Mouse (Mus musculus): ENCODE data around the gene Ifnl2. TPM values are rescaled to one million over a fixed set of nuclear protein-coding genes. Genes with fewer than 3 reads are reported as not detected.

The Ifnl2 gene
- polyA plus RNA-seq, 1 experiment from 2014 or later, result not detected

- ATAC-seq (replicated peaks; ENCODE audit: low FRiP score, low read depth) (peak; percentile 79), DNase-seq (ENCODE audit: low spot score) (peak; percentile 84)
- Histone ChIP-seq H3K36me3 (ENCODE audit: insufficient read depth, low read length) (peaks cover 5% of the 10 kb centered on the region), H3K27ac (no peak overlapping the region), H3K4me2 (ENCODE audit: low read length) (peak overlapping the region; percentile 27; the same call in 1 of the 2 replicates), H3K9me3 (replicated peaks; ENCODE audit: low read length) (no peaks in the 10 kb centered on the region), H3K9ac (ENCODE audit: low read depth, low read length) (no peak overlapping the region), H3K4me1 (replicated peaks; ENCODE audit: insufficient read depth, low read length) (no peaks in the 10 kb centered on the region; the same call in 1 of the 2 replicates), H3K27me3 (ENCODE audit: insufficient read depth, low read length) (no peaks in the 10 kb centered on the region), H3K4me3 (replicated peaks; ENCODE audit: low read depth, low read length) (no peak overlapping the region)
- WGBS, result 63% methylated on average over 10 of the region's 10 CpGs
- no peak for TF ChIP-seq CTCF (IDR thresholded peaks at IDR 0.05; ENCODE audit: low read depth)
These were observed 45.6 kb downstream of the Ifnl2 start for GRCm38 (mm10) chr7:28464416-28465212.

- 93% methylated on average over 2 of the region's 2 CpGs for WGBS
- no peak for ATAC-seq (replicated peaks; ENCODE audit: low FRiP score, low read depth)
- Histone ChIP-seq H3K9ac (ENCODE audit: low read depth, low read length) (no peak overlapping the region), H3K36me3 (ENCODE audit: insufficient read depth, low read length) (peaks cover 23% of the 10 kb centered on the region), H3K4me3 (replicated peaks; ENCODE audit: low read depth, low read length) (no peak overlapping the region), H3K27me3 (ENCODE audit: insufficient read depth, low read length) (no peaks in the 10 kb centered on the region), H3K9me3 (replicated peaks; ENCODE audit: low read length) (no peaks in the 10 kb centered on the region), H3K27ac (no peak overlapping the region), H3K4me1 (replicated peaks; ENCODE audit: insufficient read depth, low read length) (no peaks in the 10 kb centered on the region; the same call in 1 of the 2 replicates), H3K4me2 (ENCODE audit: low read length) (no peak overlapping the region)
- no peak for DNase-seq (ENCODE audit: low spot score)
- no peak for TF ChIP-seq CTCF (IDR thresholded peaks at IDR 0.05; ENCODE audit: low read depth)
These were observed 47.5 kb downstream of the Ifnl2 start for GRCm38 (mm10) chr7:28462769-28463168.

GRCm38 (mm10) chr7:28460361-28460760 lies 49.9 kb downstream of the Ifnl2 start:
- H3K36me3 ChIP-seq (ENCODE audit: insufficient read depth, low read length), result peaks cover 23% of the 10 kb centered on the region

More at GRCm38 (mm10) chr7:28460361-28460760, 49.9 kb downstream of the Ifnl2 start:
- Histone ChIP-seq H3K4me2 (ENCODE audit: low read length) (no peak overlapping the region), H3K27me3 (ENCODE audit: insufficient read depth, low read length) (no peaks in the 10 kb centered on the region), H3K9me3 (replicated peaks; ENCODE audit: low read length) (no peaks in the 10 kb centered on the region), H3K9ac (ENCODE audit: low read depth, low read length) (no peak overlapping the region), H3K27ac (no peak overlapping the region), H3K4me1 (replicated peaks; ENCODE audit: insufficient read depth, low read length) (no peaks in the 10 kb centered on the region), H3K4me3 (replicated peaks; ENCODE audit: low read depth, low read length) (no peak overlapping the region)
- TF ChIP-seq CTCF (IDR thresholded peaks at IDR 0.05; ENCODE audit: low read depth), result no peak
- WGBS, result 88% methylated on average over 5 of the region's 5 CpGs
- ATAC-seq (replicated peaks; ENCODE audit: low FRiP score, low read depth) (no peak), DNase-seq (ENCODE audit: low spot score) (no peak)

Other genes with a start within 250 kb of the Ifnl2 start
- gene Eid2, start 242.6 kb downstream of the Ifnl2 start, polyA plus RNA-seq (2015; fragmentation: Nextera tagmentation; extraction: Ambion mirVana), result 4.5 and 10.9 TPM in 2 replicates
- gene Eid2b, start 232.7 kb downstream of the Ifnl2 start, polyA plus RNA-seq (2015; fragmentation: Nextera tagmentation; extraction: Ambion mirVana), result 13.8 and 15.6 TPM in 2 replicates
- gene Selenov, start 219.3 kb downstream of the Ifnl2 start, polyA plus RNA-seq (2015; fragmentation: Nextera tagmentation; extraction: Ambion mirVana), result 0.14 and 0.26 TPM in 2 replicates
- 0.43 and 0.45 TPM in 2 replicates for gene Dll3, start 208.2 kb downstream of the Ifnl2 start, polyA plus RNA-seq (2015; fragmentation: Nextera tagmentation; extraction: Ambion mirVana)
- gene Timm50, start 198.4 kb downstream of the Ifnl2 start, polyA plus RNA-seq (2015; fragmentation: Nextera tagmentation; extraction: Ambion mirVana), result 117 and 122 TPM in 2 replicates
- gene Supt5, start 171.7 kb downstream of the Ifnl2 start, polyA plus RNA-seq (2015; fragmentation: Nextera tagmentation; extraction: Ambion mirVana), result 53.4 and 59.8 TPM in 2 replicates
- 1,088 and 1,198 TPM in 2 replicates for gene Rps16, start 159.8 kb downstream of the Ifnl2 start, polyA plus RNA-seq (2015; fragmentation: Nextera tagmentation; extraction: Ambion mirVana)
- 29.9 and 33.3 TPM in 2 replicates for gene Plekhg2, start 137.9 kb downstream of the Ifnl2 start, polyA plus RNA-seq (2015; fragmentation: Nextera tagmentation; extraction: Ambion mirVana)
- gene Zfp36, start 130.2 kb downstream of the Ifnl2 start, polyA plus RNA-seq (2015; fragmentation: Nextera tagmentation; extraction: Ambion mirVana), result 18.6 and 19.6 TPM in 2 replicates
- gene Med29, start 117.7 kb downstream of the Ifnl2 start, polyA plus RNA-seq (2015; fragmentation: Nextera tagmentation; extraction: Ambion mirVana), result 44.6 and 47.8 TPM in 2 replicates
- 60.2 and 70.3 TPM in 2 replicates for gene Paf1, start 117.5 kb downstream of the Ifnl2 start, polyA plus RNA-seq (2015; fragmentation: Nextera tagmentation; extraction: Ambion mirVana)
- gene Gmfg, start 73.0 kb downstream of the Ifnl2 start, polyA plus RNA-seq (2015; fragmentation: Nextera tagmentation; extraction: Ambion mirVana), result 19.5 and 23.8 TPM in 2 replicates
- 2.1 and 2.8 TPM in 2 replicates for gene Lrfn1, start 58.5 kb downstream of the Ifnl2 start, polyA plus RNA-seq (2015; fragmentation: Nextera tagmentation; extraction: Ambion mirVana)
- not detected in 2 replicates for gene Ifnl3, start 12.4 kb upstream of the Ifnl2 start, polyA plus RNA-seq (2015; fragmentation: Nextera tagmentation; extraction: Ambion mirVana)
- gene Sycn, start 30.4 kb upstream of the Ifnl2 start, polyA plus RNA-seq (2015; fragmentation: Nextera tagmentation; extraction: Ambion mirVana), result 0.27 and 0.45 TPM in 2 replicates
- gene Nccrp1, start 36.8 kb upstream of the Ifnl2 start, polyA plus RNA-seq (2015; fragmentation: Nextera tagmentation; extraction: Ambion mirVana), result 5.5 and 7.3 TPM in 2 replicates
- 18.4 and 19.5 TPM in 2 replicates for gene Samd4b, start 87.7 kb upstream of the Ifnl2 start, polyA plus RNA-seq (2015; fragmentation: Nextera tagmentation; extraction: Ambion mirVana)
- 33.5 and 36.6 TPM in 2 replicates for gene Pak4, start 87.7 kb upstream of the Ifnl2 start, polyA plus RNA-seq (2015; fragmentation: Nextera tagmentation; extraction: Ambion mirVana)
- gene Acp7, start 120.9 kb upstream of the Ifnl2 start, polyA plus RNA-seq (2015; fragmentation: Nextera tagmentation; extraction: Ambion mirVana), result not detected in 2 replicates
- gene Fbxo27, start 182.4 kb upstream of the Ifnl2 start, polyA plus RNA-seq (2015; fragmentation: Nextera tagmentation; extraction: Ambion mirVana), result 3.9 and 4.1 TPM in 2 replicates
- gene Fbxo17, start 206.3 kb upstream of the Ifnl2 start, polyA plus RNA-seq (2015; fragmentation: Nextera tagmentation; extraction: Ambion mirVana), result 7.0 and 8.0 TPM in 2 replicates
- 143 and 151 TPM in 2 replicates for gene Mrps12, start 231.4 kb upstream of the Ifnl2 start, polyA plus RNA-seq (2015; fragmentation: Nextera tagmentation; extraction: Ambion mirVana)
- 20.2 and 21.5 TPM in 2 replicates for gene Sars2, start 231.5 kb upstream of the Ifnl2 start, polyA plus RNA-seq (2015; fragmentation: Nextera tagmentation; extraction: Ambion mirVana)
- gene Ccer2, start 245.7 kb upstream of the Ifnl2 start, polyA plus RNA-seq (2015; fragmentation: Nextera tagmentation; extraction: Ambion mirVana), result not detected in 2 replicates